In genomic region chr7:77558536-77558935, GRCm38 (mm10) we compare ENCODE assay signal across 20 mouse cellular contexts.
A peak's percentile ranks its signal among the peaks of the same experiment; 100 is the strongest.
DNase-seq lines count a peak whose midpoint lies in the region; ATAC-seq and TF ChIP-seq lines count a peak whose summit lies in the region.
"Had no signal": no experiment of that assay in that cellular context is flagged by ENCODE, and none has a peak within 500 bp of the region (broad histone marks: within the 10 kb centered on the region; RNA-seq: fewer than 3 reads in every experiment).

No protein-coding gene starts in this region.

- H3K9ac ChIP-seq in forebrain, postnatal 0 days: no peak overlapping the region
- H3K9ac ChIP-seq in forebrain, embryonic 11.5 days (ENCODE audit: low read length): no peak overlapping the region
- H3K9ac ChIP-seq: embryonic facial prominence, embryonic 15.5 days; forebrain, embryonic 15.5 days; heart, embryonic 12.5 days; hindbrain, embryonic 14.5 days; intestine, embryonic 15.5 days had no signal

- no peak for ATAC-seq in forebrain, postnatal 0 days
- ATAC-seq in forebrain, embryonic 11.5 days (replicated peaks; ENCODE audit: low FRiP score): no peak
- ATAC-seq: forebrain, embryonic 15.5 days; intestine, embryonic 15.5 days had no signal

- DNase-seq in forebrain, postnatal 0 days: peak; percentile 1
- DNase-seq in forebrain, embryonic 11.5 days (ENCODE audit: low spot score): no peak
- DNase-seq in cerebellum, adult 11-12 months: peak; percentile 15
- DNase-seq in cerebellum, adult 9-10 months: peak; percentile 14
- DNase-seq in cerebellum, postnatal 25 days: peak; percentile 58 to 74
- DNase-seq in urinary bladder, postnatal 25 days (ENCODE audit: low spot score): no peak
- no peak for DNase-seq in layer of hippocampus, postnatal 10 days (ENCODE audit: low spot score in 2 of 2)
- no peak for DNase-seq in layer of hippocampus, adult 2 months (ENCODE audit: low spot score in 2 of 2)
- DNase-seq: adrenal gland, postnatal 10 days; gastrocnemius, postnatal 10 days; heart, adult 18-20 months; kidney, adult 18-20 months had no signal

- no peak overlapping the region for H3K4me2 ChIP-seq in forebrain, postnatal 0 days (ENCODE audit: low read depth)
- H3K4me2 ChIP-seq in forebrain, embryonic 11.5 days (ENCODE audit: low read depth, low read length, severe bottlenecking): no peak overlapping the region
- H3K4me2 ChIP-seq: embryonic facial prominence, embryonic 15.5 days; forebrain, embryonic 15.5 days; heart, embryonic 12.5 days; hindbrain, embryonic 14.5 days; intestine, embryonic 15.5 days had no signal

- H3K27me3 ChIP-seq in forebrain, postnatal 0 days (ENCODE audit: insufficient read depth, low read length): no peaks in the 10 kb centered on the region
- no peaks in the 10 kb centered on the region for H3K27me3 ChIP-seq in forebrain, embryonic 11.5 days (ENCODE audit: control insufficient read depth, insufficient read depth, low read length)
- H3K27me3 ChIP-seq: embryonic facial prominence, embryonic 15.5 days; forebrain, embryonic 15.5 days; heart, embryonic 12.5 days; intestine, embryonic 15.5 days had no signal

- H3K9me3 ChIP-seq in forebrain, postnatal 0 days (ENCODE audit: low read length): no peaks in the 10 kb centered on the region
- no peaks in the 10 kb centered on the region for H3K9me3 ChIP-seq in forebrain, embryonic 11.5 days (ENCODE audit: control insufficient read depth, low read length)
- H3K9me3 ChIP-seq: embryonic facial prominence, embryonic 15.5 days; forebrain, embryonic 10.5 days; forebrain, embryonic 15.5 days; heart, embryonic 12.5 days; hindbrain, embryonic 10.5 days; intestine, embryonic 15.5 days had no signal

- no peaks in the 10 kb centered on the region for H3K36me3 ChIP-seq in forebrain, postnatal 0 days (ENCODE audit: insufficient read depth)
- H3K36me3 ChIP-seq in forebrain, embryonic 11.5 days (ENCODE audit: control insufficient read depth, insufficient read depth, low read length): no peaks in the 10 kb centered on the region
- H3K36me3 ChIP-seq: embryonic facial prominence, embryonic 15.5 days; forebrain, embryonic 10.5 days; forebrain, embryonic 15.5 days; heart, embryonic 12.5 days; hindbrain, embryonic 10.5 days; intestine, embryonic 15.5 days had no signal

- no peak overlapping the region for H3K27ac ChIP-seq in forebrain, postnatal 0 days (ENCODE audit: low read depth, low read length)
- no peak overlapping the region for H3K27ac ChIP-seq in forebrain, embryonic 11.5 days (ENCODE audit: low read depth, low read length)
- no peak overlapping the region for H3K27ac ChIP-seq in layer of hippocampus, adult 2 months
- H3K27ac ChIP-seq: embryonic facial prominence, embryonic 15.5 days; forebrain, embryonic 10.5 days; forebrain, embryonic 15.5 days; hindbrain, embryonic 10.5 days; hindbrain, embryonic 14.5 days; intestine, embryonic 15.5 days had no signal

- 67% methylated on average over 4 of the region's 4 CpGs for WGBS in forebrain, postnatal 0 days
- WGBS in forebrain, embryonic 11.5 days: 71% methylated on average over 4 of the region's 4 CpGs

- H3K4me1 ChIP-seq in forebrain, postnatal 0 days (ENCODE audit: insufficient read depth): no peaks in the 10 kb centered on the region
- no peaks in the 10 kb centered on the region for H3K4me1 ChIP-seq in forebrain, embryonic 11.5 days (replicated peaks; ENCODE audit: control insufficient read depth, insufficient read depth, low read length)
- H3K4me1 ChIP-seq: embryonic facial prominence, embryonic 15.5 days; forebrain, embryonic 10.5 days; forebrain, embryonic 15.5 days; heart, embryonic 12.5 days; hindbrain, embryonic 10.5 days; intestine, embryonic 15.5 days had no signal

- no peak for TF ChIP-seq CTCF in forebrain, postnatal 0 days (IDR thresholded peaks at IDR 0.05; ENCODE audit: low read depth)
- TF ChIP-seq CTCF in layer of hippocampus, adult 2 months (conservative IDR thresholded peaks at IDR 0.05): no peak

- H3K4me3 ChIP-seq in forebrain, postnatal 0 days (ENCODE audit: low read depth, low read length): no peak overlapping the region
- H3K4me3 ChIP-seq in forebrain, embryonic 11.5 days (ENCODE audit: low read depth, low read length): no peak overlapping the region
- H3K4me3 ChIP-seq in layer of hippocampus, adult 2 months: no peak overlapping the region
- H3K4me3 ChIP-seq: embryonic facial prominence, embryonic 15.5 days; erythroblast, embryonic 14.5 days; forebrain, embryonic 10.5 days; forebrain, embryonic 15.5 days; heart, embryonic 12.5 days; hindbrain, embryonic 10.5 days; intestine, embryonic 15.5 days had no signal

Comparison
In these comparisons a context has a peak if more than half of its experiments do, and no peak if none do; other contexts are left out.
1. DNase-seq: peak in forebrain, postnatal 0 days (single experiment), cerebellum, adult 11-12 months (single experiment), cerebellum, adult 9-10 months (single experiment) and cerebellum, postnatal 25 days (2 of 2); none in forebrain, embryonic 11.5 days (single experiment), urinary bladder, postnatal 25 days (single experiment), layer of hippocampus, postnatal 10 days (0 of 2) and layer of hippocampus, adult 2 months (0 of 2).